Mouse (Mus musculus) stomach, postnatal 0 days (tissue): ENCODE data around the gene Dact2. TPM values are rescaled to one million over a fixed set of nuclear protein-coding genes. Genes with fewer than 3 reads are reported as not detected.

Experiments
- ATAC-seq: fragments of 200-750 bp; cut with Nextera tagmentation; 2 replicates; pipeline ENCODE4 v1.8.0; 2017; ENCODE audit not compliant: low FRiP score, low TSS enrichment
- DNase-seq: peaks from one replicate; pipeline ENCODE4 v3.0.0-alpha.2; 2016; ENCODE audit warnings: low spot score
- H3K27ac ChIP-seq: fragments of 300-500 bp; sonication (generic); replicated peaks from 2 replicates; pipeline ENCODE4 v1.5.1; 2014; ENCODE audit warnings: mild to moderate bottlenecking, control low read depth
- H3K27me3 ChIP-seq: fragments of 300-500 bp; sonication (generic); 2 replicates; pipeline ENCODE4 v1.6.1; 2014; ENCODE audit warnings: low read length; ENCODE audit not compliant: control insufficient read depth, insufficient read depth
- H3K36me3 ChIP-seq: fragments of 300-500 bp; sonication (generic); 2 replicates; pipeline ENCODE4 v1.6.1; 2014; ENCODE audit warnings: low read length, mixed read lengths; ENCODE audit not compliant: control insufficient read depth, insufficient read depth
- H3K4me1 ChIP-seq: fragments of 300-500 bp; sonication (generic); replicated peaks from 2 replicates; pipeline ENCODE4 v1.6.1; 2014; ENCODE audit warnings: antibody characterized with exemption; ENCODE audit not compliant: control insufficient read depth, insufficient read depth
- H3K4me2 ChIP-seq: fragments of 300-500 bp; sonication (generic); replicated peaks from 2 replicates; pipeline ENCODE4 v1.6.1; 2014; ENCODE audit warnings: low read depth, mild to moderate bottlenecking, control low read depth, moderate library complexity
- H3K4me3 ChIP-seq: fragments of 300-500 bp; sonication (generic); 2 replicates; pipeline ENCODE4 v1.5.1; 2014; ENCODE audit warnings: low read depth, low read length, control low read depth
- H3K9ac ChIP-seq: fragments of 300-500 bp; sonication (generic); 2 replicates; pipeline ENCODE4 v1.6.1; 2014; ENCODE audit warnings: mild to moderate bottlenecking, low read length, control low read depth, mixed read lengths
- H3K9me3 ChIP-seq: fragments of 300-500 bp; sonication (generic); 2 replicates; pipeline ENCODE4 v1.6.1; 2016; ENCODE audit warnings: low read length; ENCODE audit not compliant: control insufficient read depth
- CTCF ChIP-seq: IDR thresholded peaks from 2 replicates; pipeline ENCODE4 v1.5.1; 2016; ENCODE audit warnings: antibody characterized with exemption, low read depth, mild to moderate bottlenecking, moderate library complexity
- EP300 ChIP-seq: optimal IDR thresholded peaks from 2 replicates; pipeline ENCODE3; 2016; ENCODE audit warnings: antibody characterized with exemption
- WGBS: fragments of 180-500 bp; shearing (Covaris S2); extraction: QIAGEN DNeasy Blood & Tissue Kit; methylation state at CpG from one replicate; pipeline ENCODE4 v1.1.7; 2014; 5-methylcytosine and 5-hydroxymethylcytosine counted together
- polyA plus RNA-seq: library from polyadenylated mRNA; unstranded; fragments of >200 nt; fragmentation: Nextera tagmentation; extraction: Ambion mirVana; gene quantifications from 2 replicates; pipeline ENCODE4 v1.2.1, GENCODE M21; 2015

Gene Dact2
- polyA plus RNA-seq, 1 experiment from 2014 or later: 1.8 TPM

DNA sequence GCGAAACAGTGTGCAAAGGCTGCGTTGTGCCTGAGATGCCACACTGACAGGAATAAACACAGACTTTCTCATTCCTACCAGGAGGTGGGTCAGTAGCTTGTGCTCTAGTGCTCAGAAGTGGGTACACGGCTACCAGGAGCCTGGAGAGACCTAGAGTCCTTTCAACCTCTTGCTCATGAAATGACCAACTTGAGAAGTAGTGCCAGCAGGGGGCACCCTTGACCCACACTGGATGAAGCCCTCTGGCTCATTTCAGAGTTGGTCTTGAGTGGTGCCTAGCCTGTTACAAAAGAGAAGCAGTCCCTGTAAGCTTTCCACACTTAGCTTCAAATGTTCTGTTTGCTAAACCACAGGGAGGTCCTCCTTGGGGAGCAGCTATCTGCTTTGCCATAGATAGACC is 28.5 kb upstream of the Dact2 start:
- no peak overlapping the region for H3K9ac ChIP-seq
- peaks cover 3% of the 10 kb centered on the region; the same call in 1 of the 2 replicates for H3K4me1 ChIP-seq
- WGBS: 49% methylated on average over 3 of the region's 3 CpGs
- no peak overlapping the region for H3K4me2 ChIP-seq
- no peaks in the 10 kb centered on the region for H3K36me3 ChIP-seq
- DNase-seq (peak; percentile 87), ATAC-seq (peak; percentile 49; the same call in 1 of the 2 replicates)
- TF ChIP-seq CTCF (peak; percentile 91), EP300 (no peak)
- no peak overlapping the region for H3K27ac ChIP-seq
- no peak overlapping the region for H3K4me3 ChIP-seq
- H3K9me3 ChIP-seq: no peaks in the 10 kb centered on the region
- H3K27me3 ChIP-seq: no peaks in the 10 kb centered on the region

DNA sequence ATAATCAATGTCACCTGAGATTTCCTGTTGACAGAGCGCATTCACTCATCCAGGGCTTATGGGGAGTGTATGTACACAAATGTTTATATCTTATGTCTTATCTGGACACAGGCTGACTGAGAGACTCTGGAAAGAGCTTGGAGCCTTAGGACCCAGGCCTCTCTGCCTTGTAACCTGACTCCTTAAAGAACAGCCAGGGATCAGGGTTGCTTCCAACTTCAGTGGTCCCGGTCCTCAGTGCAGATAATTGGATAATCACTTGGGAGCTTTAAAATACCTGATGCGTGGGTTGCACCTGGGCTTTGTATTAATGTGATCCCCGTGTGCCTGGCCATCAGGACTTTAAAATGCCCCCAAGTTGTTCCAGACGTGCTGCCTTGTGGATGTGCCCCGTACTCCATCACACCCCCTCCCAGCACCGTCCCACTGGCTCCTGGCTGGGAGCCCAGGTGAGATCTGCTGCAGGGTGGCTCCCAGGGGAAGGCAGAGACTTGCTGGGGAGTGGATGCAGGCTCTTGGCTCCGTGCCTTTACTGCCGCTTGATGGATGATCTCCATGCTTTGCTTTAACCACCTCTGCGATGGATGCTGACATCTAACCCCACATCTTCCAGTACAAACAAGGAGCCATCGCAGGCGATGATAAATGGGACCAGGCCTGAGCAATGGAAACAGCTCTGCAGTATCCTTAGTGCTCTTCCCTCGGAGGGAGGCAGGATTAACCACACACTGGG is 26.8 kb upstream of the Dact2 start:
- Histone ChIP-seq H3K4me3 (no peak overlapping the region), H3K9me3 (no peaks in the 10 kb centered on the region), H3K4me1 (peaks cover 4% of the 10 kb centered on the region; the same call in 1 of the 2 replicates), H3K36me3 (no peaks in the 10 kb centered on the region), H3K4me2 (no peak overlapping the region), H3K27me3 (no peaks in the 10 kb centered on the region), H3K27ac (peak overlapping the region; percentile 67; the same call in 1 of the 2 replicates), H3K9ac (0 out of 2 replicates have a peak overlapping the region, but pooled peaks have one; percentile 27)
- ATAC-seq (no peak), DNase-seq (no peak)
- 10% methylated on average over 13 of the region's 13 CpGs for WGBS
- no peak for TF ChIP-seq CTCF
- TF ChIP-seq EP300: no peak

DNA sequence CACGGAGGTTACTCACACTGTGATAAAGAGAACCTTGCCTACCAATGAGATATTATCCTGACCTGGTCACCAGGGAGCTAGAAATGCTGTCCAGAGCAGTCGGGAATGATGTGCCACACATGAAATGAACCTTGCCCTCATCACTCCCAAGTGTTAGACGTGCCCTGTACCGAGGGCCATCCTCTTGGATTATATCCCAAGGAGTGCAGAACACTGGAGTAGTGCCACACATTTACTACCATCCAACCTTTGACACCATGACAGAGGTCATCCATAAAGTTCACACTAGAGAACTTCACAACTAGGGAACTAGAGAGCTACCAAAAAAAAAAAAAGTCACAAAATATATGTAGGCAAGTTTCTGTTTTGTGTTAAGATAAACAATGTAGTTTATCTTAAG is 24.3 kb upstream of the Dact2 start:
- H3K4me1 ChIP-seq: peaks cover 4% of the 10 kb centered on the region; the same call in 1 of the 2 replicates
- H3K27ac ChIP-seq: no peak overlapping the region
- DNase-seq: no peak
- no peaks in the 10 kb centered on the region for H3K36me3 ChIP-seq
- no peak for ATAC-seq
- no peaks in the 10 kb centered on the region for H3K27me3 ChIP-seq
- WGBS: 65% methylated on average over 4 of the region's 4 CpGs
- H3K9ac ChIP-seq: no peak overlapping the region
- H3K9me3 ChIP-seq: no peaks in the 10 kb centered on the region
- TF ChIP-seq EP300 (no peak), CTCF (no peak)
- H3K4me3 ChIP-seq: no peak overlapping the region
- no peak overlapping the region for H3K4me2 ChIP-seq

DNA sequence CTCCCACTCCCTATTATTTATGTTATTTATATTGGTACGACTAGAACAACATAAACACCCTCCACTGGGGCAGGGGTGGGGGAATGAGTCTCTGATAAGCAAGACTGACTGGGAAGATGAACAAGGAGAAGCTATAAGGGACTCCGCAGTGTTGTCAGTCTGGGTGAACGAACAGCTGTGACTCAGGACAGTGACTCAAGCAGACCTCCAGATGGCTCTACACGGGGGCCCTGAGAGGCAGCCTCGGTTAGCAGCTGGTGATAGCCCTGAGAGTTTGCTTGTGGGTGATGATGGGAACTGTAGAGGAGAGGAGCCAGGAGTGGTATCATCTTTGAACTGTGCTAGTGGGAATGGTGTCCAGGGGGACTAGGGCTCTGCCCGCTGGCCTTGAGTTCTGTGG is 23.5 kb upstream of the Dact2 start:
- Histone ChIP-seq H3K9me3 (no peaks in the 10 kb centered on the region), H3K27me3 (no peaks in the 10 kb centered on the region), H3K27ac (no peak overlapping the region), H3K4me1 (peaks cover 4% of the 10 kb centered on the region; the same call in 1 of the 2 replicates), H3K4me3 (no peak overlapping the region), H3K4me2 (no peak overlapping the region), H3K36me3 (no peaks in the 10 kb centered on the region), H3K9ac (no peak overlapping the region)
- no peak for DNase-seq
- TF ChIP-seq CTCF (no peak), EP300 (no peak)
- no peak for ATAC-seq
- 20% methylated on average over 6 of the region's 6 CpGs for WGBS

DNA sequence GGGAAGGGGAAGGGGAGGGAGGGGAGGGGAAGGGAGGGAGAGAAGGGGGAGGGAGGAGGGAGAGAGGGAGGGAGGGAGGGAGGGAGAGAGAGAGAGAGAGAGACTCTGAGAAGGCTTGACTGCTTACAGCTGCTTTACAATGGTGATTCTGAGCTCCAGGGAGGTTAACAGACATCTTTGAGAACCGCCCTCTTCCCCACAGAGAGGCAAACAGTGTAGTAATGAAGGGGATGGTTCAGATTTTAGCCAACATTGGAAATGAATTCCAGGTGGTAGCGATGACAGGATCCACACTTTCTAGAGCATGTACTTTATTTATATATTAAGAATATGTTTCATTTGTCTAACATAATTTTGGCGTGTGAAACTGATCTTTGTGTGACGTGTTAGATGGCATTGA is 22.7 kb upstream of the Dact2 start:
- no peak overlapping the region for H3K9ac ChIP-seq
- no peaks in the 10 kb centered on the region for H3K27me3 ChIP-seq
- no peaks in the 10 kb centered on the region for H3K9me3 ChIP-seq
- H3K4me1 ChIP-seq: peaks cover 4% of the 10 kb centered on the region; the same call in 1 of the 2 replicates
- no peak overlapping the region for H3K27ac ChIP-seq
- H3K36me3 ChIP-seq: no peaks in the 10 kb centered on the region
- H3K4me3 ChIP-seq: no peak overlapping the region
- no peak for TF ChIP-seq CTCF
- TF ChIP-seq EP300: no peak
- no peak overlapping the region for H3K4me2 ChIP-seq
- ATAC-seq (no peak), DNase-seq (no peak)
- WGBS: 18% methylated on average over 4 of the region's 4 CpGs

DNA sequence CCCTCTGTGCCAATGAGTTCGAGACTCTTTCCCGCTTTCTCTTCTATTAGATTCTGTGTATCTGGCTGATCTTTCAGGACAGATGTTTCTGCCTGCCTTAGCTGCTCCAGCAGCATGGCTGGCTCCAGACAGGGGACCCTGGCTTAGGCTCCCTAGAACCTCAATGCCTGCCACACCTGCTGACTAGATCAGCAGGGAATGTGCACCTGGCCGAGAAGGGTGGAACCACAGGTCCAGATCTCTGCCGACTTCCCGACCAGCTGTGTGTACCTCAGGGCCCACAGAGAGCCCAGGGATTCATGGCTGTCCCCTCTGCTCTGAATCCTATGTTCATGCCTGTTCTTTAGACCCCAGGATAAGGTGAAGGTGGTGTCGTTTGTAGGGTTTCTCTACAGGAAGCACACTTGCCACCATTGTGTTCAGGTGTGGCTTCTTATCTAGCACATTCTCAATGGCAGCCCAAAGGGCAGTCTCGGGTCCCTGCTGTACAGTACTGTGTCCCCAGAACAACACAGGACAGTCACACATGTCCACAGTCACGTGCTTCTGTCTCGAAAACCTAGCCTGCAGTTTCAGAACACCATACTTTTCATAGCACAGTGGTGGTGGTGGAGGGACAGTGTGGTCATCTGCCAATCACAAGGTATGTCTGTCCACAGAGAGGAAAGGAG is 22.0 kb upstream of the Dact2 start:
- 56% methylated on average over 9 of the region's 9 CpGs for WGBS
- Histone ChIP-seq H3K4me1 (peaks cover 4% of the 10 kb centered on the region; the same call in 1 of the 2 replicates), H3K9me3 (no peaks in the 10 kb centered on the region), H3K9ac (no peak overlapping the region), H3K36me3 (no peaks in the 10 kb centered on the region), H3K27ac (no peak overlapping the region), H3K4me2 (no peak overlapping the region), H3K4me3 (no peak overlapping the region), H3K27me3 (no peaks in the 10 kb centered on the region)
- peak; percentile 33 for ATAC-seq
- no peak for DNase-seq
- TF ChIP-seq CTCF: no peak
- TF ChIP-seq EP300: no peak
